Mouse (Mus musculus) MEL (cell line): Measurements from ENCODE around the gene Oip5. TPM values are rescaled to one million over a fixed set of nuclear protein-coding genes. Genes with fewer than 3 reads are reported as not detected.

Source experiments
- DNase-seq: peaks from one replicate; pipeline ENCODE4 v3.0.0; 2011; ENCODE audit warnings: low read depth, low spot score
- H3K27ac ChIP-seq: 2 replicates; pipeline ENCODE4 v1.5.1; 2012; ENCODE audit warnings: low read depth, mild to moderate bottlenecking, control low read depth, low read length, moderate library complexity; ENCODE audit not compliant: control insufficient read depth
- H3K27me3 ChIP-seq, 2 experiments: fragments of 150-350 bp in 1 of 2; sonication (generic) in 1 of 2; 2 replicates each; pipeline ENCODE4 v1.6.1; 2012; ENCODE audit warnings: low read length in 2 of 2, mild to moderate bottlenecking in 2 of 2, improper control_type of control experiment in 1 of 2, moderate library complexity in 1 of 2; ENCODE audit not compliant: insufficient read depth in 2 of 2, control insufficient read depth in 1 of 2
- H3K36me3 ChIP-seq, 2 experiments: 2 replicates each; pipeline ENCODE4 v1.6.1; 2012 to 2014; ENCODE audit warnings: low read length in 2 of 2, improper control_type of control experiment in 1 of 2, inconsistent platforms in 1 of 2, mild to moderate bottlenecking in 1 of 2; ENCODE audit not compliant: insufficient read depth in 2 of 2, control insufficient read depth in 1 of 2
- H3K4me1 ChIP-seq, 2 experiments: fragments of 150-350 bp in 1 of 2; sonication (generic) in 1 of 2; 2 replicates each; pipeline ENCODE4 v1.6.1; 2012; ENCODE audit warnings: low read length in 2 of 2, improper control_type of control experiment in 1 of 2, mild to moderate bottlenecking in 1 of 2; ENCODE audit not compliant: insufficient read depth in 2 of 2, control insufficient read depth in 1 of 2
- H3K4me3 ChIP-seq, 2 experiments: fragments of 150-350 bp in 1 of 2; sonication (generic) in 1 of 2; 2 replicates each; pipeline ENCODE4 v1.5.1; 2012; ENCODE audit warnings: low read depth in 2 of 2, low read length in 2 of 2, mild to moderate bottlenecking in 2 of 2, moderate library complexity in 2 of 2, control low read depth in 1 of 2, improper control_type of control experiment in 1 of 2; ENCODE audit not compliant: control insufficient read depth in 1 of 2, insufficient read depth in 1 of 2
- H3K79me2 ChIP-seq: 2 replicates; pipeline ENCODE4 v1.6.1; 2012; ENCODE audit warnings: mild to moderate bottlenecking, low read length, moderate library complexity; ENCODE audit not compliant: control insufficient read depth, poor library complexity, insufficient read depth
- H3K9ac ChIP-seq: 2 replicates; pipeline ENCODE4 v1.6.1; 2012; ENCODE audit warnings: low read depth, mild to moderate bottlenecking, control low read depth, low read length, moderate library complexity; ENCODE audit not compliant: control insufficient read depth, poor library complexity, severe bottlenecking
- H3K9me3 ChIP-seq: fragments of 150-350 bp; sonication (generic); replicated peaks from 2 replicates; pipeline ENCODE4 v1.6.1; 2012; ENCODE audit warnings: mild to moderate bottlenecking, low read length, improper control_type of control experiment, moderate library complexity; ENCODE audit not compliant: insufficient read depth
- BHLHE40 ChIP-seq: IDR thresholded peaks from 2 replicates; pipeline ENCODE4 v1.6.1; 2012; ENCODE audit warnings: low read depth, mild to moderate bottlenecking, inconsistent platforms, low read length, improper control_type of control experiment, borderline replicate concordance
- CHD1 ChIP-seq: IDR thresholded peaks from 2 replicates; pipeline ENCODE4 v1.6.1; 2012; ENCODE audit warnings: low read depth, mild to moderate bottlenecking, inconsistent platforms, low read length, improper control_type of control experiment
- CHD2 ChIP-seq: IDR thresholded peaks from 2 replicates; pipeline ENCODE4 v1.6.1; 2011; ENCODE audit warnings: low read length, improper control_type of control experiment
- CTCF ChIP-seq, 3 experiments: IDR thresholded peaks in 2 of 3; conservative IDR thresholded peaks in 1 of 3; 2 replicates each; pipeline ENCODE4 v1.5.1; 2011 to 2012; ENCODE audit warnings: low read length in 3 of 3, low read depth in 2 of 3, mild to moderate bottlenecking in 2 of 3, improper control_type of control experiment in 1 of 3, inconsistent platforms in 1 of 3, mixed read lengths in 1 of 3, moderate library complexity in 1 of 3; ENCODE audit not compliant: control insufficient read depth in 1 of 3, insufficient read depth in 1 of 3, poor library complexity in 1 of 3, severe bottlenecking in 1 of 3
- E2F4 ChIP-seq: IDR thresholded peaks from 2 replicates; pipeline ENCODE4 v1.6.1; 2011; ENCODE audit warnings: low read depth, low read length, improper control_type of control experiment, borderline replicate concordance
- EP300 ChIP-seq, 2 experiments: IDR thresholded peaks; 2 replicates each; pipeline ENCODE4 v1.6.1; 2011; ENCODE audit warnings: improper control_type of control experiment in 2 of 2, low read length in 2 of 2, low read depth in 1 of 2, mild to moderate bottlenecking in 1 of 2
- ETS1 ChIP-seq: IDR thresholded peaks from 2 replicates; pipeline ENCODE4 v1.6.1; 2012; ENCODE audit warnings: low read depth, mild to moderate bottlenecking, inconsistent platforms, low read length, improper control_type of control experiment, moderate library complexity
- GABPA ChIP-seq: IDR thresholded peaks from 2 replicates; pipeline ENCODE4 v1.6.1; 2012; ENCODE audit warnings: low read depth, mild to moderate bottlenecking, inconsistent platforms, low read length, improper control_type of control experiment, moderate library complexity
- GATA1 ChIP-seq: IDR thresholded peaks from 2 replicates; pipeline ENCODE4 v1.6.1; 2011; ENCODE audit warnings: low read depth, low read length, improper control_type of control experiment
- HCFC1 ChIP-seq: IDR thresholded peaks from 2 replicates; pipeline ENCODE4 v1.6.1; 2012; ENCODE audit warnings: low read depth, mild to moderate bottlenecking, inconsistent platforms, low read length, improper control_type of control experiment, moderate library complexity
- JUND ChIP-seq: IDR thresholded peaks from 2 replicates; pipeline ENCODE4 v1.6.1; 2011; ENCODE audit warnings: low read depth, mild to moderate bottlenecking, improper control_type of control experiment, low read length
- KAT2A ChIP-seq: conservative IDR thresholded peaks from 2 replicates; pipeline ENCODE4 v1.6.1; 2012; ENCODE audit warnings: low read depth, low read length, improper control_type of control experiment, inconsistent platforms
- MAFK ChIP-seq: IDR thresholded peaks from 2 replicates; pipeline ENCODE4 v1.6.1; 2011; ENCODE audit warnings: low read depth, mild to moderate bottlenecking, low read length, improper control_type of control experiment, borderline replicate concordance
- MAZ ChIP-seq: IDR thresholded peaks from 2 replicates; pipeline ENCODE4 v1.6.1; 2012; ENCODE audit warnings: low read depth, mild to moderate bottlenecking, inconsistent platforms, low read length, improper control_type of control experiment
- MEF2A ChIP-seq: IDR thresholded peaks from 2 replicates; pipeline ENCODE4 v1.6.1; 2014; ENCODE audit warnings: low read depth, mild to moderate bottlenecking, inconsistent platforms, low read length, improper control_type of control experiment; ENCODE audit not compliant: poor library complexity, insufficient replicate concordance, severe bottlenecking; ENCODE audit errors: extremely low read depth
- MXI1 ChIP-seq: IDR thresholded peaks from 2 replicates; pipeline ENCODE4 v1.6.1; 2011; ENCODE audit warnings: mild to moderate bottlenecking, low read depth, low read length, improper control_type of control experiment
- MYB ChIP-seq: IDR thresholded peaks from 2 replicates; pipeline ENCODE4 v1.6.1; 2011; ENCODE audit warnings: mild to moderate bottlenecking, low read depth, low read length, improper control_type of control experiment
- MYC ChIP-seq: IDR thresholded peaks from 2 replicates; pipeline ENCODE4 v1.6.1; 2011; ENCODE audit warnings: low read depth, mild to moderate bottlenecking, low read length, improper control_type of control experiment, moderate library complexity
- NELFE ChIP-seq: IDR thresholded peaks from 2 replicates; pipeline ENCODE4 v1.6.1; 2011; ENCODE audit warnings: low read depth, low read length, improper control_type of control experiment
- NRF1 ChIP-seq: IDR thresholded peaks from 2 replicates; pipeline ENCODE4 v1.6.1; 2014; ENCODE audit warnings: low read depth, mild to moderate bottlenecking, inconsistent platforms, low read length, improper control_type of control experiment, moderate library complexity; ENCODE audit not compliant: poor library complexity, insufficient read depth, severe bottlenecking
- POLR2A ChIP-seq, 2 experiments: IDR thresholded peaks; 2 replicates each; pipeline ENCODE4 v1.6.1; 2011 to 2012; ENCODE audit warnings: low read length in 2 of 2, mild to moderate bottlenecking in 2 of 2, control low read depth in 1 of 2, improper control_type of control experiment in 1 of 2, low read depth in 1 of 2, moderate library complexity in 1 of 2; ENCODE audit not compliant: control insufficient read depth in 1 of 2, insufficient read depth in 1 of 2, poor library complexity in 1 of 2
- POLR2AphosphoS5 ChIP-seq: IDR thresholded peaks from 2 replicates; pipeline ENCODE4 v1.6.1; 2012; ENCODE audit warnings: low read depth, borderline replicate concordance, mild to moderate bottlenecking, inconsistent platforms, low read length, moderate library complexity, mixed read lengths
- RAD21 ChIP-seq: IDR thresholded peaks from 2 replicates; pipeline ENCODE4 v1.6.1; 2011; ENCODE audit warnings: mild to moderate bottlenecking, low read depth, low read length, improper control_type of control experiment
- RCOR1 ChIP-seq: IDR thresholded peaks from 2 replicates; pipeline ENCODE4 v1.6.1; 2012; ENCODE audit warnings: low read depth, mild to moderate bottlenecking, inconsistent platforms, low read length, improper control_type of control experiment
- SIN3A ChIP-seq: IDR thresholded peaks from 2 replicates; pipeline ENCODE4 v1.6.1; 2012; ENCODE audit warnings: low read length, improper control_type of control experiment, inconsistent platforms
- SMC3 ChIP-seq: IDR thresholded peaks from 2 replicates; pipeline ENCODE4 v1.6.1; 2011; ENCODE audit warnings: low read depth, low read length, improper control_type of control experiment
- TAL1 ChIP-seq: IDR thresholded peaks from 2 replicates; pipeline ENCODE4 v1.6.1; 2012; ENCODE audit warnings: mild to moderate bottlenecking, inconsistent platforms, low read length, moderate library complexity, mixed read lengths
- TBP ChIP-seq: IDR thresholded peaks from 2 replicates; pipeline ENCODE4 v1.8.0; 2011; ENCODE audit warnings: low read depth, low read length, improper control_type of control experiment
- TCF12 ChIP-seq: IDR thresholded peaks from 2 replicates; pipeline ENCODE4 v1.6.1; 2014; ENCODE audit warnings: low read depth, mild to moderate bottlenecking, inconsistent platforms, low read length, improper control_type of control experiment, moderate library complexity
- USF1 ChIP-seq: IDR thresholded peaks from 2 replicates; pipeline ENCODE4 v1.6.1; 2014; ENCODE audit warnings: low read depth, mild to moderate bottlenecking, inconsistent platforms, low read length, improper control_type of control experiment, moderate library complexity
- USF2 ChIP-seq, 2 experiments: IDR thresholded peaks; 2 replicates each; pipeline ENCODE4 v1.6.1; 2011 to 2012; ENCODE audit warnings: improper control_type of control experiment in 2 of 2, low read length in 2 of 2, borderline replicate concordance in 1 of 2, inconsistent platforms in 1 of 2, low read depth in 1 of 2, mild to moderate bottlenecking in 1 of 2; ENCODE audit not compliant: insufficient read depth in 1 of 2
- ZC3H11A ChIP-seq: IDR thresholded peaks from 2 replicates; pipeline ENCODE4 v1.6.1; 2012; ENCODE audit warnings: low read depth, mild to moderate bottlenecking, inconsistent platforms, low read length, improper control_type of control experiment
- ZKSCAN1 ChIP-seq: IDR thresholded peaks from 2 replicates; pipeline ENCODE4 v1.6.1; 2012; ENCODE audit warnings: low read depth, mild to moderate bottlenecking, inconsistent platforms, low read length, improper control_type of control experiment, moderate library complexity
- ZMIZ1 ChIP-seq: IDR thresholded peaks from 2 replicates; pipeline ENCODE4 v1.6.1; 2012; ENCODE audit warnings: low read depth, mild to moderate bottlenecking, inconsistent platforms, low read length, improper control_type of control experiment, moderate library complexity
- ZNF384 ChIP-seq: IDR thresholded peaks from 2 replicates; pipeline ENCODE4 v1.6.1; 2012; ENCODE audit warnings: low read depth, mild to moderate bottlenecking, inconsistent platforms, low read length, improper control_type of control experiment
- polyA plus RNA-seq, 2 experiments: library from polyadenylated mRNA; stranded (reverse) in 1 of 2; unstranded in 1 of 2; fragments of >175 nt in 1 of 2; fragments of >200 nt in 1 of 2; gene quantifications; 2 replicates each; pipeline versions ENCODE4 v1.2.1 to v1.2.4; 2012; ENCODE audit warnings: low replicate concordance in 2 of 2, low read depth in 1 of 2; ENCODE audit not compliant: insufficient read length in 2 of 2, insufficient read depth in 1 of 2, missing spikeins in 1 of 2
- total RNA-seq: library from RNA; depleted of rRNA; stranded (reverse); fragments of 300-350 nt; gene quantifications from 2 replicates; pipeline ENCODE4 v1.2.3, GENCODE M21; 2012; rRNA removed

Oip5 gene
- total RNA-seq (18.1 and 26.4 TPM in 2 replicates), polyA plus RNA-seq (10 to 100 TPM in 1 of 2 experiments, not detected in 1; 29.6 TPM)

GRCm38 (mm10) chr2:119618199-119618982 is at the start of gene Oip5, which contains the start of gene Nusap1:
TSS of gene Oip5 (minus strand) at chr2:119618469.
TSS of gene Nusap1 (plus strand) at chr2:119618298.
- H3K79me2 ChIP-seq, result peaks cover 18% of the 10 kb centered on the region
- no peaks in the 10 kb centered on the region for H3K9me3 ChIP-seq
- peak; percentile 99 for DNase-seq
- peaks cover 2 to 21% of the 10 kb centered on the region in 2 experiments for H3K36me3 ChIP-seq
- peak within 1 kb of the TSS; percentile 80 for H3K9ac ChIP-seq
- H3K4me3 ChIP-seq, result peak within 1 kb of the TSS; percentile 74 to 88
- H3K27ac ChIP-seq, result peak within 1 kb of the TSS; percentile 71
- H3K4me1 ChIP-seq, result peaks cover 4 to 16% of the 10 kb centered on the region in 2 experiments
- H3K27me3 ChIP-seq, result no peaks in the 10 kb centered on the region
- TF ChIP-seq HCFC1, result peak; percentile 63
- TF ChIP-seq NELFE, result peak; percentile 81
- TF ChIP-seq CTCF (IDR thresholded peaks at IDR 0.05 in 2 of 3, conservative IDR thresholded peaks at IDR 0.05 in 1 of 3; ENCODE audit: control insufficient read depth in 1 of 3, insufficient read depth in 1 of 3, low read depth in 2 of 3, low read length in 3 of 3, poor library complexity in 1 of 3, severe bottlenecking in 1 of 3), result no peak
- no peak for TF ChIP-seq USF1
- no peak for TF ChIP-seq GABPA
- no peak for TF ChIP-seq EP300 (IDR thresholded peaks at IDR 0.05; ENCODE audit: low read depth in 1 of 2, low read length in 2 of 2)
- TF ChIP-seq BHLHE40, result no peak
- TF ChIP-seq KAT2A, result 0 out of 2 replicates have a peak, but pooled peaks have one; percentile 17
- TF ChIP-seq MYC, result peak; percentile 71
- no peak for TF ChIP-seq CHD1
- peak; percentile 79 for TF ChIP-seq SIN3A
- no peak for TF ChIP-seq JUND
- peak; percentile 71; the same call in 1 of the 2 replicates for TF ChIP-seq E2F4
- TF ChIP-seq SMC3, result no peak
- TF ChIP-seq ETS1, result no peak
- TF ChIP-seq ZNF384, result no peak
- TF ChIP-seq ZKSCAN1, result no peak
- peak; percentile 98 for TF ChIP-seq TBP
- no peak for TF ChIP-seq USF2 (IDR thresholded peaks at IDR 0.05; ENCODE audit: borderline replicate concordance in 1 of 2, insufficient read depth in 1 of 2, low read depth in 1 of 2, low read length in 2 of 2)
- TF ChIP-seq GATA1, result no peak
- TF ChIP-seq NRF1, result peak; percentile 49; the same call in 1 of the 2 replicates
- no peak for TF ChIP-seq MAFK
- peak; percentile 52 for TF ChIP-seq MXI1
- no peak for TF ChIP-seq RAD21
- TF ChIP-seq ZC3H11A, result no peak
- TF ChIP-seq POLR2A (IDR thresholded peaks at IDR 0.05; ENCODE audit: control insufficient read depth in 1 of 2, insufficient read depth in 1 of 2, low read depth in 1 of 2, low read length in 2 of 2, poor library complexity in 1 of 2), result peak; percentile 79 to 94; a peak in 3 of 4 replicates
- TF ChIP-seq MYB, result no peak
- no peak for TF ChIP-seq RCOR1
- TF ChIP-seq ZMIZ1, result no peak; the same call in 1 of the 2 replicates
- no peak for TF ChIP-seq MEF2A
- TF ChIP-seq CHD2, result peak; percentile 63; the same call in 1 of the 2 replicates
- TF ChIP-seq TCF12, result peak; percentile 24; the same call in 1 of the 2 replicates
- no peak for TF ChIP-seq POLR2AphosphoS5
- TF ChIP-seq TAL1, result no peak
- TF ChIP-seq MAZ, result no peak; the same call in 1 of the 2 replicates
